Mouse (Mus musculus) MEL (cell line): ENCODE data around the gene Slc6a9.

Source experiments
- CTCF ChIP-seq, 3 experiments: IDR thresholded peaks in 2 of 3; conservative IDR thresholded peaks in 1 of 3; 2 replicates each; pipeline ENCODE4 v1.5.1; 2011 to 2012; ENCODE audit warnings: low read length in 3 of 3, low read depth in 2 of 3, mild to moderate bottlenecking in 2 of 3, improper control_type of control experiment in 1 of 3, inconsistent platforms in 1 of 3, mixed read lengths in 1 of 3, moderate library complexity in 1 of 3; ENCODE audit not compliant: control insufficient read depth in 1 of 3, insufficient read depth in 1 of 3, poor library complexity in 1 of 3, severe bottlenecking in 1 of 3
- E2F4 ChIP-seq: IDR thresholded peaks from 2 replicates; pipeline ENCODE4 v1.6.1; 2011; ENCODE audit warnings: low read depth, low read length, improper control_type of control experiment, borderline replicate concordance
- ELF1 ChIP-seq: IDR thresholded peaks from 2 replicates; pipeline ENCODE4 v1.6.1; 2014; ENCODE audit warnings: low read depth, mild to moderate bottlenecking, inconsistent platforms, low read length, improper control_type of control experiment, moderate library complexity
- GABPA ChIP-seq: IDR thresholded peaks from 2 replicates; pipeline ENCODE4 v1.6.1; 2012; ENCODE audit warnings: low read depth, mild to moderate bottlenecking, inconsistent platforms, low read length, improper control_type of control experiment, moderate library complexity
- NELFE ChIP-seq: IDR thresholded peaks from 2 replicates; pipeline ENCODE4 v1.6.1; 2011; ENCODE audit warnings: low read depth, low read length, improper control_type of control experiment
- POLR2A ChIP-seq, 2 experiments: IDR thresholded peaks; 2 replicates each; pipeline ENCODE4 v1.6.1; 2011 to 2012; ENCODE audit warnings: low read length in 2 of 2, mild to moderate bottlenecking in 2 of 2, control low read depth in 1 of 2, improper control_type of control experiment in 1 of 2, low read depth in 1 of 2, moderate library complexity in 1 of 2; ENCODE audit not compliant: control insufficient read depth in 1 of 2, insufficient read depth in 1 of 2, poor library complexity in 1 of 2
- ZMIZ1 ChIP-seq: IDR thresholded peaks from 2 replicates; pipeline ENCODE4 v1.6.1; 2012; ENCODE audit warnings: low read depth, mild to moderate bottlenecking, inconsistent platforms, low read length, improper control_type of control experiment, moderate library complexity

DNA sequence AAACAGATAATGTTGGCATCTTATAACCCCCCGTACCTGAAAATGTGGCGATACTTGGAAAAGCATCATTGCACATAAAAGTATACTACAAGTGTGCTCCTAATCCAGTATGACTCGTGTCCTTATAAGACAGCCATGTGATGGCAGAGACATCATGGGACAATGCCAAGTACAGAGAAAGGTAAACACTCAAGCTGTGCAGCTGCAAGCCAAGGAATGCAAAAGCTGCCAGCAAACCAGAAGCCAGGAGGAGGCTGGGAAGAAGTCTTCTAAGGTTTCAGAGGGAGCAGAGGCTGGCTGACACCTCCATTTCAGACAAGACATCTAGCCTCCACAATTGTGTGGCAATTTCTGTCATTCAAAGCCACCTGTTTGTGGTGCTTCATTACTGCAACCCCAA lies 71.9 kb downstream of the Slc6a9 start:
- TF ChIP-seq CTCF (IDR thresholded peaks at IDR 0.05 in 2 of 3, conservative IDR thresholded peaks at IDR 0.05 in 1 of 3; ENCODE audit: control insufficient read depth in 1 of 3, insufficient read depth in 1 of 3, low read depth in 2 of 3, low read length in 3 of 3, poor library complexity in 1 of 3, severe bottlenecking in 1 of 3) (no peak), GABPA (no peak), ZMIZ1 (no peak), POLR2A (IDR thresholded peaks at IDR 0.05; ENCODE audit: control insufficient read depth in 1 of 2, insufficient read depth in 1 of 2, low read depth in 1 of 2, low read length in 2 of 2, poor library complexity in 1 of 2) (no peak), ELF1 (no peak), E2F4 (no peak), NELFE (no peak)
